Mouse (Mus musculus) bone marrow macrophage, adult 2 months (primary cell): ENCODE results near the gene Wscd2. TPM values are rescaled to one million over a fixed set of nuclear protein-coding genes. Genes with fewer than 3 reads are reported as not detected.
A peak's percentile ranks its signal among the peaks of the same experiment; 100 is the strongest.

Experiments
- H3K27ac ChIP-seq: 2 replicates; pipeline ENCODE4 v1.5.1; 2012; ENCODE audit warnings: low read depth, low read length; ENCODE audit not compliant: insufficient read depth
- H3K4me1 ChIP-seq: 2 replicates; pipeline ENCODE4 v1.6.1; 2012; ENCODE audit warnings: low read length; ENCODE audit not compliant: control insufficient read depth, insufficient read depth
- H3K4me3 ChIP-seq: 2 replicates; pipeline ENCODE4 v1.5.1; 2012; ENCODE audit warnings: mild to moderate bottlenecking, low read length, moderate library complexity; ENCODE audit not compliant: insufficient read depth
- CTCF ChIP-seq: IDR thresholded peaks from 2 replicates; pipeline ENCODE4 v1.5.1; 2012; ENCODE audit warnings: low read depth, mild to moderate bottlenecking, low read length, moderate library complexity
- POLR2A ChIP-seq: IDR thresholded peaks from 2 replicates; pipeline ENCODE4 v1.6.1; 2012; ENCODE audit warnings: mild to moderate bottlenecking, low read depth, low read length, borderline replicate concordance
- polyA plus RNA-seq: library from polyadenylated mRNA; stranded (reverse); fragments of >200 nt; gene quantifications from 2 replicates; pipeline ENCODE4 v1.2.4, GENCODE M21; 2012; ENCODE audit not compliant: missing spikeins, insufficient read depth, insufficient read length

Gene Wscd2
- polyA plus RNA-seq, 1 experiment, result not detected

DNA sequence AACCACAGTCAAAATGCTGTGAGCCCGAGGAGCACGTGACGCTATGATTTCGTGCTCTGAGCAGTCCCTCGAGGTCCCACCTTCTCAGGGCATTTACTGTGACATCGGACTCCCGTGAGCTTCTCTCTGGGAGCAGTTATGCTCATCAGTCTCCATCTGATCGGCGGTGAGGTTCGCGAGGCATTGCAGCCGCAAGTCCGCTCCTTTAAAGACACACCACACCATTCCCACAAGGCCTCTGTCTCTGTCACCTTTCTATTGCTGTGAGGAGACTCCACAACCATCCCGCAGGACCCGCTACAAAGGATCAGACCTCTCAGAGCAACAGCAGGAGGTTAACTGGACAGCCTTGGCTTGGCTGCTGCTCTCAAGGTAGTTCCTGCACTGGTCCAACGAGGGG lies 28.6 kb upstream of the Wscd2 start:
- Histone ChIP-seq H3K4me1 (no peaks in the 10 kb centered on the region), H3K4me3 (no peak overlapping the region), H3K27ac (no peak overlapping the region)
- TF ChIP-seq CTCF (no peak), POLR2A (no peak)

DNA sequence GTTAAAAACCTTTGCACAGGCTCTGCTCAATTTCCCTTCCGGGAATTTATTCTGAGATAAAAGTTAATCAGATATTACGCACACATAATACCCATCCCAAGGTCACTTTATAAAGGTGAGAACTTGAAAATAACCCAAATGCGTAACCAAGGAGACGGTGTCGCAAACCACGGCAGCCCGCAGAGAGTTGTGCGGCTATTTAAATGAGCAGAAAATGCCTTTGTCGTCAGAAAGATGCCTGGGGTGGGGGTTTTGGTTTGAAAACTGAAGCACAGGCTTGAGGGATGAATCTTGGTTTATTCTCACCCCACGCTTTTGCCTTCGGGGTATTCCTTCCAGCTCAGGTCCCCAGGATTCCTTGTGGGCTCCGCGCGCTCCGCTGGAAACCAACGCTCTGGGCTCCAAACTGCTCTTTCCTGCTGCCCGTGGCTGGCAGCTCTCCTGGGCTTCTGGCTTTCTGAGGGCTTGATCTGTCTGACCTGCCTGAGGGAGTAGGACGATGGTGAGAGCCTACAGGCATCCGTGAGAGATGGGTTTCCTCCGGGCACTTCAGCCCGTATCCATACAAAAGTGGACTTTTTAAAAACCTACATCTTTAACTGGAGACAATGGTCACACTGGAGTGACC lies 28.0 kb upstream of the Wscd2 start:
- no peak overlapping the region for H3K27ac ChIP-seq
- no peak overlapping the region for H3K4me3 ChIP-seq
- TF ChIP-seq POLR2A, result no peak
- no peak for TF ChIP-seq CTCF
- no peaks in the 10 kb centered on the region for H3K4me1 ChIP-seq

DNA sequence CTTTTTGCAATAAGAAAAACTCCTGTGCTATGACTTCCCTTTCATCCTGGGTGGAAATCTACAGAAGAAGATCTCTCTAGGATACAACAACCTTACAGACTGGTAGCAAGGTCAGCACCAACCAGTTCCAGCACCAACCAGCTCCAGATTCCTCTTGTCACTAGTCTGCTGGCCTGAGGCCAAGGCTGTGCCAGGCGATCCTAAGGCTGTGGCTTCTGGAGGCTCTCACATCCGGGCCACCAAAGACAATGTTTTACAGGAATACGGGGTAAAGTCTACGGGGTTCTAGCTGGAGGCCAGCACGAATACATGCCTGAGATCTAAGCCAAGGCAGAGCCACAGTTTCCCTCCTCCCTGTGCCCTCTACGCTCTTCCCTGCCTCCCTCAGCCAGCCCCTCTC lies 25.4 kb upstream of the Wscd2 start:
- Histone ChIP-seq H3K27ac (no peak overlapping the region), H3K4me3 (no peak overlapping the region), H3K4me1 (no peaks in the 10 kb centered on the region)
- TF ChIP-seq POLR2A (no peak), CTCF (no peak)

DNA sequence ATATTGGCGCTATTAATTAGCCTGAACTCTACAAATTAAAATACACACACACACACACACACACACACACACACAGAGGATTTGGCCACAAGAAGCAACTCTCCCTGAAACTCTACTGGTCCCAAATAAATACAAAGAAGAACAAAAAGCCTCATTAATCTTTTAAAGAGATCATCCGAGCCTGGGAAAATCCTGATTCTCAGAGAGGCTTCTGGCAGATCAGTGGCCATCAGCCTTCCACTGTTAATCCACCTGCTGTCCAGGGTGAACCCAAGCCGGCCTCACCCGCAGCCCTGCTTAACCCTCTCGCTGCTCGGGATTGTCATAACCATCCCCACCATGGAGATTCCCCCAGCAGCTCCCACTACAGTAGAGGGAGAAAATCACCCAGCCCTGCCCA lies 23.6 kb upstream of the Wscd2 start:
- Histone ChIP-seq H3K4me3 (no peak overlapping the region), H3K4me1 (no peaks in the 10 kb centered on the region), H3K27ac (no peak overlapping the region)
- TF ChIP-seq CTCF (no peak), POLR2A (no peak)

DNA sequence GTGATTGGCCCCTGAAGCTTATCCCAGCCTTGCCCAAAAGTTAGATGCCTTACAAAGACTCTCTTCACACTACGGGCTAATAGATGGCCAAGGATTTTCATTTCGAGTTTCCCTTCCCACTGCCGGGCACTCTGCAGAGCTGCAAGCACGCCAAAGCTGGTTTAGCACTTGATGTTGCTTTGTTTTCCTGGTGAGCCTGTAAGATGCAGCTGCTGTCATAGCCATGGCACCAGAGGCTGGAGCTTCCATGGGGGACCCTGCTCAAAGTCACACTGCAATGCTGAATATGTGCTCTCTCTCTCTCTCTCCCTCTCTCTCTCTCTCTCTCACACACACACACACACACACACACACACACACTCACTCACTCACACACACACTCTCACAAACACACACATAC lies 23.1 kb upstream of the Wscd2 start:
- TF ChIP-seq POLR2A (no peak), CTCF (no peak)
- Histone ChIP-seq H3K27ac (no peak overlapping the region), H3K4me1 (no peaks in the 10 kb centered on the region), H3K4me3 (no peak overlapping the region)

DNA sequence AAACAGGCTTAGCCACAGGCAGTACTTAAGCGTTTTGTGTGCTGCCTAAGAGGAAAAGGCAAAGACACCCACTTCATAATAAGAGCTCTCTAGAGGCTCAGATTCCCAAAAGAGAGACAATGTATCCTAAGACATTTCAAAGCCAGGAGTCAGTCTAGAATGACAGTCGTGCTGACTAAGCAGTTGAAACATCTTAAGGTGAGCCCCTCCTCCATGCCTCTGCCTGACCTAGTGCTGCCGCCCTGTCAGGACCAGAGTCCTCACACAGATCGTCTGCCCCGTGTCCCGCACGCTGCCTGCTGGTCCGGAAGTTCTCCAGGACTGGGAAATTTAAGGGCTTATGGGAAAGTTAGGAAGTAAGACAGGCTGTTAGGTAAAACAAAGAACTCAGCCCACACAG lies 22.4 kb upstream of the Wscd2 start:
- Histone ChIP-seq H3K4me3 (no peak overlapping the region), H3K4me1 (no peaks in the 10 kb centered on the region), H3K27ac (no peak overlapping the region)
- TF ChIP-seq CTCF (no peak), POLR2A (no peak)

DNA sequence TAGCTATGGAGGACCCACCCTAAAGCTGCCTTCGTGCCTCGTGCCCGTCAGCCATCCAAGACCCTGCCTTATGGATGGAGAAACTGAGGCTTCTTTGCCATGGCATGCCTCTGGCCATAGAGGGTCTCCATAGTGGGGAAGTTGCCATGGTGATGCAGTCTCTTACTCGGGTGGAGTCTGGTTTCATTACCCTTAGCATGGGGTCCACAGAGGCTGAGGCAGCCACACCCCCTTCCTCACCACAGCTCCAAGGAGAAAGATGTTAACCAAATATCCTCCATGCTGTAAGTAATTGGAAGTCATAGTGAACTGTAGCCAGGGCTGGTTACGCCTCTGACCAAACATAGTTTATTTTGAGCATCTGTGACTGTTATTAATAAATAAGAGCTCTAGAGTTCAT lies 21.5 kb upstream of the Wscd2 start:
- no peak for TF ChIP-seq POLR2A
- TF ChIP-seq CTCF, result no peak
- no peak overlapping the region for H3K4me3 ChIP-seq

DNA sequence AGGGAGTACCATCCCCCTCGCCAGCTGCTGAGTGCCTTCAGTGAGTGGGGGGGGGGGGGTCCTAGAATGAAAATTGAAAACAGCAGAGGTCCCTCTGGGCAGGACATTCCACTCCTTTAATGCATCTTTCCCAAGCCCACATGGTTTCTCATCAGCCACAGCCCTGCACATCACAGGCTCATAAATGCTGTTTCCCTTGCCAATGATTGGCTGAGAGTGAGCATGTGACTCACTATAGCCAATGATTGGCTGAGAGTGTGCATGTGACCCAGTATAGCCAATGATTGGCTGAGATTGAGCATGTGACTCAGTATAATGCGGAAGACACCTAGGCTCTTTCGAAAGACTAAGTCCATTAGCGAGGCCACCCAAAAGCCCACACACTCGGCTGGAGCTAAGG lies 20.9 kb upstream of the Wscd2 start:
- no peaks in the 10 kb centered on the region for H3K4me1 ChIP-seq
- no peak overlapping the region for H3K4me3 ChIP-seq
- H3K27ac ChIP-seq, result no peak overlapping the region
- TF ChIP-seq CTCF (no peak), POLR2A (no peak)

More for the DNA sequence above, 21.5 kb upstream of the Wscd2 start:
- H3K4me1 ChIP-seq, result no peaks in the 10 kb centered on the region
- no peak overlapping the region for H3K27ac ChIP-seq

DNA sequence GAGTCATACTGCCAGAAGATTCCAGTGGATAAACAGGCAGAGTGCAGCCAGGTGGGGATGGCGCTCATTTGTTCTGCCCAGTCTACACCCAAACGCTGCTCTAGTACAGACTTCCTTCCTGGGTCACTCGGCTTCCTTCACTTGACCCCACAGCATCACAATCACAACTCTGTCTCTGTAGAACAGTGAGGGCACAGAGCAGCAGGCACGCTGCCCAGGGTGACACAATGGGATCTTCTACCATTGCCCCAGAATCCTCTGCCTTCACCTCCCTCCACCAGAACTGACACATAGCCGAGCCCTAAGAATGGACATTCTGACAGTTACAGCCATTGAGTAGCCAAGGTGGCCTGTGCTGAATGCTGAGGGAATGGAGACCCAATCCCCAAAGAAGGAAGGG lies 20.3 kb upstream of the Wscd2 start:
- no peak for TF ChIP-seq POLR2A
- no peak for TF ChIP-seq CTCF
- Histone ChIP-seq H3K27ac (no peak overlapping the region), H3K4me3 (no peak overlapping the region), H3K4me1 (no peaks in the 10 kb centered on the region)

DNA sequence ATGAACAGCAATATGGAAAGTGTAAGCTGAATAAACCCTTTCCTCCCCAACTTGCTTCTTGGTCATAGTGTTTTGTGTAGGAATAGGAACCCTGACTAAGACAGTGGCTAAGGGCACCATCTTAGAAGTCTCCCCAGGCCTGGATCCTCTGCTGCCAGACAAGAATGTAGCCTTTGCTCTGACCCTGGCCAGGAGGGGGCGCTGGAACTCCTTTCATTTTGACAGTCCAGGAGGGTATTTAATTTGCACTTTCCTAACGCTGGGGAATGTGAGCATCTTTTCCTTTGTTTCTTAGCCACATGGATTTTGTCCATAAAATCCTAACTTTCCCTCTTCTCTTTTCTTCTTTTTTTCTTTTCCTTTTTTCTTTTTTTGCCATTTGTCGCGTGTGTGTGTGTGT lies 18.7 kb upstream of the Wscd2 start:
- no peak overlapping the region for H3K27ac ChIP-seq
- no peak overlapping the region for H3K4me3 ChIP-seq
- TF ChIP-seq CTCF, result peak; percentile 65
- no peak for TF ChIP-seq POLR2A
- no peaks in the 10 kb centered on the region for H3K4me1 ChIP-seq

DNA sequence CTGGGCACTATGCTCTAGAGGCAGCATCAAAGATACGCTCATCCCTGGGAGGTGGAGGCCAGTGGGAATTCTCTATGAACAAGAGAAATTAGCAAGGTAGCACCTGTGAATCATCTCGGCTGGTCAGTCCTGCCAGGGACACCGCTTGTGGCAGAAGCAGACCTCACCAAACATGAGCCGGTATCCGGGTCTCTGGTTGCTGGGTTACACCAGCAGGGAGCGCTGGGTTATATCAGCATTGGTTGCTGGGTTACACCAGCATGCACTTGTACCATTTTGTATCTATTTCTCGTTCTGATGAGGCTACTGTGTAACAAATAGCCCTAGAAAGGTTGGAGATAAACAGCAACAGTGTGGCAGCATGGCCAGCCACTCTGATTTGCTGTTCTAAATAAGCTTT lies 17.8 kb upstream of the Wscd2 start:
- Histone ChIP-seq H3K4me3 (no peak overlapping the region), H3K27ac (no peak overlapping the region), H3K4me1 (no peaks in the 10 kb centered on the region)
- TF ChIP-seq POLR2A, result no peak
- no peak for TF ChIP-seq CTCF

DNA sequence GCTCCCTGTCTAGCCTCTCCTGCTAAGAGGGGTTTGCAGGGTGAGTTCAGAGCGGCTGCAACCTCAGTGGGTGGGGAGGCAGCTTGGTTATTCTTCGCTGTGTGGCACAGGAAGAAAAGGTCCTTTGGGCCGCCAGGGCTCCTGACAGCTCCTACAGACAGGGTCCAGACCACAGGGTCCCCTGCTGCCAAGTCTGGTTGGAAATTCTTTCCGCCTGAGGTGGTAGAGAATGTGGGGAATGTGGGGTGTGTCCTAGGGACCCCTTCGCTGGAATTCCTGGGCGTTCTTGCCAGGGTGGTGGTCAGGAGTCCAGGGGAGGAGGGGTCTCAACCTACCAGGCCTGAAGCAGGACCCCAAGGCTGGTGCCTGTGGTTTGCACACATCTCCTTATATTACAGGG lies 13.3 kb upstream of the Wscd2 start:
- no peaks in the 10 kb centered on the region for H3K4me1 ChIP-seq
- no peak overlapping the region for H3K27ac ChIP-seq
- H3K4me3 ChIP-seq, result no peak overlapping the region
- no peak for TF ChIP-seq CTCF
- no peak for TF ChIP-seq POLR2A
